Comparison of ENCODE assay signal across 20 mouse cellular contexts in genomic region chr3:131859083-131859482, GRCm38 (mm10).
"Had no signal": no experiment of that assay in that cellular context is flagged by ENCODE, and none has a peak within 500 bp of the region (broad histone marks: within the 10 kb centered on the region; RNA-seq: fewer than 3 reads in every experiment).

No protein-coding gene starts in this region.

- H3K27me3 ChIP-seq: limb, embryonic 12.5 days; liver, embryonic 13.5 days; megakaryocyte, embryonic 14.5 days; midbrain, embryonic 13.5 days; neural tube, embryonic 13.5 days had no signal

- ATAC-seq: lung, postnatal 0 days; midbrain, embryonic 13.5 days; midbrain, embryonic 16.5 days had no signal

- H3K9ac ChIP-seq: limb, embryonic 12.5 days; liver, embryonic 13.5 days; midbrain, embryonic 13.5 days; neural tube, embryonic 13.5 days had no signal

- H3K9me3 ChIP-seq: limb, embryonic 12.5 days; liver, embryonic 13.5 days; midbrain, embryonic 10.5 days; midbrain, embryonic 13.5 days; neural tube, embryonic 13.5 days had no signal

- H3K4me3 ChIP-seq: layer of hippocampus, adult 2 months; limb, embryonic 12.5 days; liver, embryonic 13.5 days; megakaryocyte, embryonic 14.5 days; midbrain, embryonic 10.5 days; midbrain, embryonic 13.5 days; myocyte; neural tube, embryonic 13.5 days had no signal

- H3K36me3 ChIP-seq: limb, embryonic 12.5 days; liver, embryonic 13.5 days; midbrain, embryonic 10.5 days; midbrain, embryonic 13.5 days; neural tube, embryonic 13.5 days had no signal

- H3K27ac ChIP-seq: kidney, postnatal 0 days; layer of hippocampus, adult 2 months; limb, embryonic 12.5 days; liver, embryonic 13.5 days; midbrain, embryonic 10.5 days; midbrain, embryonic 13.5 days; neural tube, embryonic 13.5 days had no signal

- H3K4me2 ChIP-seq: limb, embryonic 12.5 days; liver, embryonic 13.5 days; midbrain, embryonic 13.5 days; neural tube, embryonic 13.5 days had no signal

- H3K4me1 ChIP-seq: liver, embryonic 13.5 days; megakaryocyte, embryonic 14.5 days; midbrain, embryonic 10.5 days; midbrain, embryonic 13.5 days; neural tube, embryonic 13.5 days had no signal

- DNase-seq: kidney, adult 2 months; kidney, postnatal 25 days; layer of hippocampus, adult 9-11 months; liver, embryonic 13.5 days; lung, adult 2 months; lung, postnatal 36 days; retina, postnatal 1 day; right cerebral cortex, postnatal 25 days; spleen, adult 18-20 months; thymus, postnatal 25 days had no signal
